Mouse (Mus musculus) stomach, embryonic 15.5 days (tissue): ENCODE results near the gene Dgka. TPM values are rescaled to one million over a fixed set of nuclear protein-coding genes. Genes with fewer than 3 reads are reported as not detected.

Source experiments
- ATAC-seq: fragments of 200-750 bp; cut with Nextera tagmentation; 2 replicates; pipeline ENCODE4 v1.8.0; 2017; ENCODE audit warnings: low read depth, moderate number of reproducible peaks, moderate TSS enrichment; ENCODE audit not compliant: insufficient read depth, low FRiP score
- H3K27ac ChIP-seq: fragments of 300-500 bp; sonication (generic); 2 replicates; pipeline ENCODE4 v1.5.1; 2015; ENCODE audit warnings: mild to moderate bottlenecking, inconsistent platforms
- H3K27me3 ChIP-seq: fragments of 300-500 bp; sonication (generic); replicated peaks from 2 replicates; pipeline ENCODE4 v1.6.1; 2015; ENCODE audit warnings: inconsistent platforms
- H3K36me3 ChIP-seq: fragments of 300-500 bp; sonication (generic); 2 replicates; pipeline ENCODE4 v1.6.1; 2015; ENCODE audit warnings: inconsistent platforms
- H3K4me1 ChIP-seq: fragments of 300-500 bp; sonication (generic); 2 replicates; pipeline ENCODE4 v1.6.1; 2015; ENCODE audit warnings: inconsistent platforms
- H3K4me2 ChIP-seq: fragments of 300-500 bp; sonication (generic); 2 replicates; pipeline ENCODE4 v1.6.1; 2015; ENCODE audit warnings: mild to moderate bottlenecking, inconsistent platforms
- H3K4me3 ChIP-seq: fragments of 300-500 bp; sonication (generic); replicated peaks from 2 replicates; pipeline ENCODE4 v1.5.1; 2015; ENCODE audit warnings: inconsistent platforms
- H3K9ac ChIP-seq: fragments of 300-500 bp; sonication (generic); 2 replicates; pipeline ENCODE4 v1.6.1; 2015; ENCODE audit warnings: inconsistent platforms
- H3K9me3 ChIP-seq: fragments of 300-500 bp; sonication (generic); 2 replicates; pipeline ENCODE4 v1.6.1; 2016; ENCODE audit warnings: inconsistent platforms
- WGBS: fragments of 180-500 bp; shearing (Covaris S2); methylation state at CpG from one replicate; pipeline ENCODE4 v1.1.7; 2015; 5-methylcytosine and 5-hydroxymethylcytosine counted together
- polyA plus RNA-seq: library from polyadenylated mRNA; unstranded; fragments of >200 nt; fragmentation: Nextera tagmentation; extraction: Ambion mirVana; gene quantifications from 2 replicates; pipeline ENCODE4 v1.2.1, GENCODE M21; 2015

Dgka gene
- 15.9 and 18.0 TPM in 2 replicates for polyA plus RNA-seq

DNA sequence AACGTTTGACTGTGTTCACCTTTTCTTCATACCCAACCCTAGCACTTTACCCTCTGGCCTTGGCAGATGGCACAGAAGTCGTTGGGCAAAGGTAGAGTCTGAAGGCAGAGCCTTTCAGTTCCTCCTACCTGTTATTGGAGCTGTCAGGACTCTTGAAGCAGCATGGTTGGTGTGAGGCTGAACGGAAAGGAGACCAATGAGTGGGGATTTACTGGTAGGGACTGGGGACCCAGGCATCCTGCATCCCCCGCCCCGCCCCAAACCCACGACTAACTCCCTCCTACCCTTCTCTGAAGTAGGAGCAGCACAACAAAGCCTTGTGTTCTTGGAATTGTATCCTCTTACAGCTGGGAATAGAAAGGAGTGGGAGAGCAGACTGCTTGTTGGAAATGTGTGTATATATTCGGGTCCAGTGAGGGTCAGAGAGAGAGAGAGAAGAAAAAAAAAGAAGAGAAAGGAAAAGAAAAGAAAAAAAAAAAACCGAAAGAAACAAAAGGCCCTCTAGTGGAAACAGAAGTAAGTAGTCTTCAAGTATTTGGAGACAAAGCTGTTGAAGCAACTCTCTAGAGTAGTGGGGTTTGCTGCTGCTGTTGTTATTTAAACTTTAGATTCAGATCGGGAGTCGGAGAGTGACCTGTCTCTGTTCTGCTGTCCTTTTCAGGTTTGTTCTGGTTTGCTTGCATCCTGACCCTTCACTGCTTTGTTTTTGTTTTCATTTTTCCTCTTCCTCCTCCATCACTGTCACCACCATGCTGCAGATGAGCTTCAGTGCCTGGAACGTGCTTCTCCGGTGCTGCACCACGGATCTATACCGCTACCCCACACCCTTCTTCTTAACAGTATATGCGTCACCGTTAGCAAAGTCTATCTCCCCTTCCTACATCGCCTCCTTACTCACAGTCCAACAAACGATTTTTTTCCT is at the start of gene Dgka:
Dgka (minus strand) TSS at position 176 of the 922 bp plus-strand sequence.
- no peak for ATAC-seq
- Histone ChIP-seq H3K4me1 (peaks cover 24% of the 10 kb centered on the region), H3K9ac (peak within 1 kb of the TSS; percentile 55), H3K4me2 (peak within 1 kb of the TSS; percentile 87), H3K27ac (peak within 1 kb of the TSS; percentile 79), H3K27me3 (no peaks in the 10 kb centered on the region; the same call in 1 of the 2 replicates), H3K4me3 (peak within 1 kb of the TSS; percentile 65), H3K36me3 (no peaks in the 10 kb centered on the region), H3K9me3 (no peaks in the 10 kb centered on the region)
- WGBS = 20% methylated on average over 18 of the region's 18 CpGs

- Histone ChIP-seq H3K27ac (no peak overlapping the region), H3K4me3 (no peak overlapping the region)
- WGBS = 87% methylated on average over 5 of the region's 5 CpGs
These were observed 49.7 kb upstream of the Dgka start for GRCm38 (mm10) chr10:128794391-128794790.

GRCm38 (mm10) chr10:128793258-128793657 is 48.6 kb upstream of the Dgka start:
- no peaks in the 10 kb centered on the region for H3K9me3 ChIP-seq
- ATAC-seq = no peak
- WGBS = 86% methylated on average over 1 of the region's 1 CpGs
- H3K4me1 ChIP-seq = no peaks in the 10 kb centered on the region
- H3K4me3 ChIP-seq = no peak overlapping the region
- no peak overlapping the region for H3K27ac ChIP-seq
- H3K4me2 ChIP-seq = no peak overlapping the region
- H3K27me3 ChIP-seq = no peaks in the 10 kb centered on the region
- no peaks in the 10 kb centered on the region for H3K36me3 ChIP-seq
- no peak overlapping the region for H3K9ac ChIP-seq

More at GRCm38 (mm10) chr10:128794391-128794790, 49.7 kb upstream of the Dgka start:
- Histone ChIP-seq H3K9ac (no peak overlapping the region), H3K9me3 (no peaks in the 10 kb centered on the region), H3K27me3 (no peaks in the 10 kb centered on the region), H3K36me3 (no peaks in the 10 kb centered on the region), H3K4me1 (no peaks in the 10 kb centered on the region), H3K4me2 (no peak overlapping the region)
- ATAC-seq = no peak

DNA sequence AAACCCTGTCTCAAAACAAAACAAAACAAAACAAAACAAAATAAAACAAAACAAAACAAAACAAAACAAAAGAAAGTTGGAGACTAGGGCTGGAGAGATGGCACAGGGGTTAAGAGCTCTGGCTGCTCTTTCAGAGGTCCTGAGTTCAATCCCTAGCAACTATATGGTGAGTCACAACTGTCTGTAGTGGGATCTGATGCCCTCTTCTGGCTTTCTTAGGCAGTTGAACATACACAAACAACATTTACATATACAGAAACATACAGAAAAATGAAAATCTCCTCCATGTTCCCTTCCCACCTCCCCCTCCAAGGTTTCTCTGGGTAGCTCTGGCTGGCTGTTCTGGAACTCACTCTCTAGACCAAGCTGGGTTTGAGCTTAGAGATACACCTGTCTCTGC is 47.4 kb upstream of the Dgka start:
- no peak overlapping the region for H3K9ac ChIP-seq
- H3K27ac ChIP-seq = no peak overlapping the region
- H3K4me3 ChIP-seq = no peak overlapping the region
- no peaks in the 10 kb centered on the region for H3K36me3 ChIP-seq
- no peak for ATAC-seq
- H3K27me3 ChIP-seq = no peaks in the 10 kb centered on the region
- no peaks in the 10 kb centered on the region for H3K9me3 ChIP-seq
- no peak overlapping the region for H3K4me2 ChIP-seq
- no peaks in the 10 kb centered on the region for H3K4me1 ChIP-seq

DNA sequence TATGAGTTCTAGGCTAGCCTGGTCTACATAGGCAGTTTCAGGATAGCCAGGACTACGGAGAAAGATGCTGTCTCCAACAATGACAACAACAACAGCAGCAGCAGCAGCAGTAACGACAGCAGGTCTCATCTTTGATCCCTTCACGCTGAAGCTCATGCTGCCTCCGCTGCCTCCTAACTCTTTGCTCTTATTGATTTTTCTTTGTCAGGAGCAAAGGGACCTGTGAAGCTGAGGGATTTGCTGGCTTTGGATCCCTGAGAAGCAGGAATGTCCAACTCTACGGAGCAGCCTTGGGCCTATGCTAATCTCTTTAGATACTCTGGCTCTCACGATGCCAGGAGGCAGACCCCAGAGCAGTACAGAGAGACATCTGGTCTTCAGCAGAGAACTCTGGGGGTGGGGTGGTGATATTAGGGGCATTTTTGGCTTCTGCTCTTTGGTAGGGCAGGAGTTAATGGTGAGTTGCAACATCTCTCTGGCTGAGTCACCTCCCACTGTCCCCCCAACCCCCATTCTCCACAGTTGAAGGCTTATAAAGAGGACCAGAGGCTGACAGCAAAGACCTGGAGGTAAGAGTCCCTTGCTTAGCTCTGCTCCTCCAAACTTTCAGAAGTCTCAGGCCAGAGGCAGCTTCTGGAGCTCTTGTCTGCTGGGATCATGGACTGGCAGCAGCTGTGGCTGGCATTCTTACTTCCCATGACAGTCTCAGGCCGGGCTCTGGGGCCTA is 45.9 kb upstream of the Dgka start, which contains the start of gene Mmp19:
Mmp19 (plus strand) TSS at position 513 of the 727 bp plus-strand sequence.
- Histone ChIP-seq H3K27ac (no peak within 1 kb of the TSS), H3K9me3 (no peaks in the 10 kb centered on the region), H3K36me3 (no peaks in the 10 kb centered on the region), H3K4me1 (no peaks in the 10 kb centered on the region), H3K4me2 (peak within 1 kb of the TSS; percentile 17; the same call in 1 of the 2 replicates), H3K27me3 (no peaks in the 10 kb centered on the region), H3K4me3 (no peak within 1 kb of the TSS), H3K9ac (no peak within 1 kb of the TSS)
- WGBS = 53% methylated on average over 7 of the region's 7 CpGs
- ATAC-seq = peak; percentile 47; the same call in 1 of the 2 replicates

DNA sequence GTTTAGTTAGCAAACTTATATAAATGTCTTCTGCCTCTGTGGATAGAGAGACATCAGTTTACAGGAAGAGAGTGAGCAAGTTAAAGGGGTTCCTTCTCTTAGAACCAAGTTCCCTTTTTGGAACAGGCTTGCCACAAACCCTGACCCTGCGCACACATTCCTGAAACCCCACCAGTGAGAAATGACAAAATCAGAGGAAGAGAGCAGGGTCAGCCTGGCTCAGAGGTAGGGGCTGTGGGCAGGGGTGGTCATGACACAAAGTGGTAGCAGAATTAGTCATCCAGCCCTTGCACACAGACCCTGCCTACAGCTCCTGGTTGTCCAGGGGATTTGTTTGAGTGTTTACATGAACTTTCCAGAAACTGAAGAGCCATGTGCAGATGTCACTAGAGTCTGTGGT is 35.5 kb upstream of the Dgka start:
- 90% methylated on average over 1 of the region's 1 CpGs for WGBS
- no peak for ATAC-seq

DNA sequence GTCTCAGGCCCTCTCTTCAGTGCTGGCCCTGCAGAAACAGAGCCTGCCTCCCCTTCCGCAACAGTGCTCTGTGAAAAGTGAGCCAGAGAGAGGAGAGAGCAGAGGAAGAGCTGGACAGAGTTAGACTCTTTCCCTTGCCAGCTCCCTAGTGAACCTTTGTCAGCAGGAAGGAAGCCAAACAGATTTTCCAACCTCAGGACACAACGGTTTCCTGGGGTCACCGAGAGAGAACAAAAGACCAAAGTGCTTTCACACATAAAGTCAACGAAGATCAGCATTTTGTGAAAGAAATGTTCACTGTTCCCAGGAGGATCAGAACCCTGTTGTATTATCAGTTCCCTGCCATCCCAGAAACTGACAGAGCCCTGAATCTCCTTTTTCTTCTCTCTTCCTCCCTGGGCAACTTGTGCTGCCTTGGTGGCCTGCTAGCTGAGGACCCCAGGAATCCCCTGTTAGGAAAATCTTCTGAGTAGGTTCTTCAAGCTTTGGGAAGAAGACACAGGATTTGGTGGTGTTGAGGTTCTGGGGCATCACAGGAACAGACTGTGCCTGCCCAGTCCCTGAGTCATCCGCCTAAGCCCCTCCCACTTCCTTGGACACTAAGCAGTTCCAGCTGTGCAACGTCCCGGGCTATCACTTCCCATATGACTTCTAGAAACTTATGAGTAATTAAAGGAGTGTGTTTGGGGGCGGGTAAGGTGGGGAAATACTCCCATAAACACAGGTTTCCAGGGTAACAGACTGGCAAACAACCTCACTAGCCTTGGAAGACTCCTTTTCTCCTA is 34.5 kb upstream of the Dgka start:
- H3K4me3 ChIP-seq = no peak overlapping the region
- 22% methylated on average over 8 of the region's 8 CpGs for WGBS
- H3K9me3 ChIP-seq = no peaks in the 10 kb centered on the region
- ATAC-seq = peak; percentile 93
- H3K36me3 ChIP-seq = no peaks in the 10 kb centered on the region
- no peak overlapping the region for H3K9ac ChIP-seq
- peak overlapping the region; percentile 21; the same call in 1 of the 2 replicates for H3K4me2 ChIP-seq
- H3K27me3 ChIP-seq = no peaks in the 10 kb centered on the region
- no peaks in the 10 kb centered on the region; the same call in 1 of the 2 replicates for H3K4me1 ChIP-seq
- peak overlapping the region; percentile 86 for H3K27ac ChIP-seq

More for the DNA sequence above, 35.5 kb upstream of the Dgka start:
- H3K27ac ChIP-seq = no peak overlapping the region; the same call in 1 of the 2 replicates
- no peak overlapping the region for H3K4me2 ChIP-seq
- no peak overlapping the region for H3K4me3 ChIP-seq
- H3K9ac ChIP-seq = no peak overlapping the region
- no peaks in the 10 kb centered on the region for H3K36me3 ChIP-seq
- no peaks in the 10 kb centered on the region for H3K9me3 ChIP-seq
- H3K27me3 ChIP-seq = no peaks in the 10 kb centered on the region
- H3K4me1 ChIP-seq = no peaks in the 10 kb centered on the region; the same call in 1 of the 2 replicates

DNA sequence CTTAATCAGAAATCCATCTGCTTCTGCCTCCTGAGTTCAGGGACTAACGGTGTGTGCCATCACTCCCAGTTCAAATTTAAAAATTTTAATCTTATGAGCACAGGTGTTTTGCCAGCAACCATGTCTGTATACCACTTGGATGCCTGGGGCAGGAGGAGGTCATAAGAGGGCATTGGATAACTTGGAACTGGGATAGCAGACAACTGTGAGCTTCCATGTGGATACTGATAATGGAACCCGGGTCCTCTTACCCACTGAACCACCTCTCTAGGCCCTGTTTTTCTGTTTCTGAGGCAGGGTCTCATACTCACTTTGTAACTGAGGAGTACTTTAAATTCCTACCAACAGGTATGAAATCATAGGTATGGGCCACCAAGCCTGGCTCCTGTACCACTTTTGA is 33.8 kb upstream of the Dgka start:
- H3K9ac ChIP-seq = no peak overlapping the region
- H3K4me1 ChIP-seq = no peaks in the 10 kb centered on the region; the same call in 1 of the 2 replicates
- no peaks in the 10 kb centered on the region for H3K27me3 ChIP-seq
- H3K9me3 ChIP-seq = no peaks in the 10 kb centered on the region
- H3K36me3 ChIP-seq = no peaks in the 10 kb centered on the region
- no peak overlapping the region for H3K4me3 ChIP-seq
- 88% methylated on average over 2 of the region's 2 CpGs for WGBS
- peak overlapping the region; percentile 86; the same call in 1 of the 2 replicates for H3K27ac ChIP-seq
- ATAC-seq = no peak
- H3K4me2 ChIP-seq = no peak overlapping the region

DNA sequence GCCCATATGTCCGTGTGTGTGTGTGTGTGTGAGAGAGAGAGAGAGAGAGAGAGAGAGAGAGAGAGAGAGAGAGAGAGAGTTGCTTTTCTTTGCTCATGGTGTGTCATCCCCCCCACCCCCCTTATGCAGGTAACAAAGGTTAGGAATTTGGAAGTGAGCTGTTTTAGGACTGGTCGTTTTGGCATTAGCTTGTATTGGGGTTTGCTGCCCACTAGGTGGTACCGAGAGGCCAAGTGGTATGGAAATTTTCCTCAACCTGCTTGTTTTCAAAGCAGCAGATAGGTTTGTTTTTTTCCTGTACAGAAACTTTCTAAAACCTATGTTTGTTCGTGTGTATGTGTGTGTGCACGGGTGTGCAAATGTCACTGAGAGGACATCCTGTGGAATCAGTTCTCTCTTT is 29.0 kb upstream of the Dgka start:
- Histone ChIP-seq H3K36me3 (no peaks in the 10 kb centered on the region), H3K4me2 (no peak overlapping the region), H3K27ac (no peak overlapping the region), H3K4me1 (no peaks in the 10 kb centered on the region), H3K9ac (no peak overlapping the region), H3K4me3 (no peak overlapping the region), H3K27me3 (no peaks in the 10 kb centered on the region), H3K9me3 (no peaks in the 10 kb centered on the region)
- 35% methylated on average over 5 of the region's 5 CpGs for WGBS
- no peak for ATAC-seq

- ATAC-seq = no peak
- Histone ChIP-seq H3K27ac (no peak overlapping the region), H3K36me3 (no peaks in the 10 kb centered on the region), H3K27me3 (no peaks in the 10 kb centered on the region), H3K9me3 (no peaks in the 10 kb centered on the region), H3K4me3 (no peak overlapping the region), H3K4me2 (no peak overlapping the region), H3K4me1 (no peaks in the 10 kb centered on the region), H3K9ac (no peak overlapping the region)
- 77% methylated on average over 2 of the region's 2 CpGs for WGBS
These were observed 28.2 kb upstream of the Dgka start for GRCm38 (mm10) chr10:128772895-128773294.

GRCm38 (mm10) chr10:128748252-128748864 is 3.7 kb upstream of the Dgka start:
- Histone ChIP-seq H3K4me1 (peaks cover 24% of the 10 kb centered on the region), H3K9me3 (no peaks in the 10 kb centered on the region), H3K9ac (peak overlapping the region; percentile 75), H3K27ac (peak overlapping the region; percentile 98), H3K36me3 (no peaks in the 10 kb centered on the region), H3K27me3 (no peaks in the 10 kb centered on the region), H3K4me3 (peak overlapping the region; percentile 78), H3K4me2 (peak overlapping the region; percentile 85)
- under 1% methylated on average over 37 of the region's 37 CpGs for WGBS
- ATAC-seq = peak; percentile 81
